ENCODE assay signal across 13 mouse cellular contexts in the genomic region with DNA sequence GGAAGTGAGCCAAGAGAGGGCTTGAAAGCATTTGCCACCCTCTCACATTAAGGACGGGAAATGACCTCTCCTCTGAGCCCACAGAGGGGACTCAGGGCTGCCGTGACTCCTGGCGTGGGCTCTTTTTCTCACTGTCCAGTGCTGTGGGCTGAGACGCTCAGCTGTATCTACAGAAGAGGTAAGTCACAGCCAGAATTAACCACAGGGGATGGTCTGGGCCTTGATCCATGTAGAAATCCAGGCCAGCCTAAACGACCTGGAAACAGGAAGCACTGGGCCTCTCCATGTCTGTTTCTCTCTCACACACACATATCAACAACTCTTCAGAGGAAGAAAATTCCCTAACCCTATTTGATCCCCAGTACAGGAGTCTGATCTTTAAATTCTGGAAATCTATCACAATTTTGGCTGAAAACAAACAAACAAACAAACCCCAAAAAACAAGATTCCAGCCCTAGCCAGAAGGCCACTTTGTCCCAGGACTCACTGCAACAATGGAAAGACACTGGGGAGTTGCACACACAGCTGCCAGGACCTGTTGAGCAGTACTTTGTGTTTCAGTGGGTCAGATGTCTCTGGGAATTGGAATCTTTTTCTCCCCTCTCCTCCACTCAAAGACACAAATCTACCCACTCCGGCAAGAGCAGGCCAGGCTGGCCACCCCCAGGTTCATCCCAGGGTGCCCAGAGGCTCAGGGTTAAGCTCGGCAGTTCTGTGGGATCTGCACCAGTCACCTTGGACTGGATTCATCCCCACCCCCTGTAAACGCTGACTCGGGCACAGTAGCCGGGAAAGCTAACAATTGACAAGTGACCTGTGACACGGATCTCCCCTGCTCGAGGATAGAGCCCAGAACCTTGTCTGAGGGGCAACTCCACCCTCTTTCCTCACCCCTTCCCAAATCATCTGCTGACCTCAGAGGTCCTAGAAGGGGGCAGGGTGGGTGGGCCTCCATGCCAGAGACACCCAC.
A peak's percentile ranks its signal among the peaks of the same experiment; 100 is the strongest.
DNase-seq lines count a peak whose midpoint lies in the region; ATAC-seq and TF ChIP-seq lines count a peak whose summit lies in the region.
"Had no signal": no experiment of that assay in that cellular context is flagged by ENCODE, and none has a peak within 500 bp of the region (broad histone marks: within the 10 kb centered on the region; RNA-seq: fewer than 3 reads in every experiment).

No protein-coding gene starts in this region.

- no peak for ATAC-seq in kidney, embryonic 15.5 days (replicated peaks; ENCODE audit: low FRiP score)
- no peak for ATAC-seq in heart, embryonic 13.5 days (ENCODE audit: extremely low read depth, insufficient number of reproducible peaks, low FRiP score, low TSS enrichment)

- 73% methylated on average over 12 of the region's 12 CpGs for WGBS in cerebellum, adult 2 months
- 34% methylated on average over 12 of the region's 12 CpGs for WGBS in kidney, embryonic 15.5 days
- 37% methylated on average over 12 of the region's 12 CpGs for WGBS in heart, embryonic 13.5 days

- H3K4me2 ChIP-seq in kidney, embryonic 15.5 days = no peak overlapping the region
- no peak overlapping the region for H3K4me2 ChIP-seq in heart, embryonic 13.5 days
- H3K4me2 ChIP-seq: embryonic facial prominence, embryonic 13.5 days had no signal

- no peak for TF ChIP-seq CTCF in cerebellum, adult 2 months (IDR thresholded peaks at IDR 0.05; ENCODE audit: borderline replicate concordance, insufficient read depth, low read depth, low read length)

- H3K27me3 ChIP-seq in cerebellum, adult 2 months (ENCODE audit: control insufficient read depth, insufficient read depth, low read length) = no peaks in the 10 kb centered on the region
- H3K27me3 ChIP-seq in kidney, embryonic 15.5 days = no peaks in the 10 kb centered on the region
- no peaks in the 10 kb centered on the region for H3K27me3 ChIP-seq in heart, embryonic 13.5 days (replicated peaks)
- H3K27me3 ChIP-seq: embryonic facial prominence, embryonic 13.5 days had no signal

- H3K4me3 ChIP-seq in cerebellum, adult 2 months (replicated peaks; ENCODE audit: insufficient read depth, low read depth, low read length) = no peak overlapping the region
- H3K4me3 ChIP-seq in kidney, embryonic 15.5 days (replicated peaks) = no peak overlapping the region
- H3K4me3 ChIP-seq in brown adipose tissue, adult 24 weeks (ENCODE audit: insufficient read depth, low read depth, low read length) = no peak overlapping the region
- no peak overlapping the region for H3K4me3 ChIP-seq in heart, embryonic 13.5 days
- H3K4me3 ChIP-seq: embryonic facial prominence, embryonic 13.5 days had no signal

- no peak for TF ChIP-seq POLR2A in cerebellum, adult 2 months (IDR thresholded peaks at IDR 0.05; ENCODE audit: borderline replicate concordance, insufficient read depth, low read length)

- no peak for DNase-seq in cerebellum, adult 2 months
- no peak for DNase-seq in cerebellum, adult 11 months
- DNase-seq in kidney, adult 9 months = no peak
- no peak for DNase-seq in cerebellum, adult 9-11 months
- no peak for DNase-seq in right cerebral cortex, postnatal 14 days
- DNase-seq: adrenal gland, adult 8-10 months; cerebellum, adult 18-20 months; kidney, postnatal 10 days; lung, postnatal 10 days had no signal

- peak overlapping the region; percentile 26; the same call in 1 of the 2 replicates for H3K27ac ChIP-seq in cerebellum, adult 2 months (ENCODE audit: insufficient read depth, low read length)
- H3K27ac ChIP-seq in kidney, embryonic 15.5 days = peak overlapping the region; percentile 63
- peak overlapping the region; percentile 90 for H3K27ac ChIP-seq in brown adipose tissue, adult 24 weeks (replicated peaks; ENCODE audit: low read depth, low read length)
- peak overlapping the region; percentile 75 for H3K27ac ChIP-seq in heart, embryonic 13.5 days (replicated peaks)
- H3K27ac ChIP-seq: embryonic facial prominence, embryonic 13.5 days had no signal

- no peaks in the 10 kb centered on the region for H3K4me1 ChIP-seq in cerebellum, adult 2 months (ENCODE audit: control insufficient read depth, insufficient read depth, low read length)
- peaks cover 41% of the 10 kb centered on the region for H3K4me1 ChIP-seq in kidney, embryonic 15.5 days
- peaks cover 11% of the 10 kb centered on the region for H3K4me1 ChIP-seq in brown adipose tissue, adult 24 weeks (ENCODE audit: control insufficient read depth, insufficient read depth, insufficient read length, low read length)
- peaks cover 71% of the 10 kb centered on the region for H3K4me1 ChIP-seq in heart, embryonic 13.5 days

- H3K9ac ChIP-seq in kidney, embryonic 15.5 days = no peak overlapping the region
- H3K9ac ChIP-seq in heart, embryonic 13.5 days = peak overlapping the region; percentile 68
- H3K9ac ChIP-seq: embryonic facial prominence, embryonic 13.5 days had no signal

- no peaks in the 10 kb centered on the region for H3K36me3 ChIP-seq in kidney, embryonic 15.5 days
- H3K36me3 ChIP-seq in heart, embryonic 13.5 days = no peaks in the 10 kb centered on the region
- H3K36me3 ChIP-seq: embryonic facial prominence, embryonic 13.5 days had no signal

- no peaks in the 10 kb centered on the region for H3K9me3 ChIP-seq in kidney, embryonic 15.5 days (replicated peaks)
- H3K9me3 ChIP-seq in heart, embryonic 13.5 days = no peaks in the 10 kb centered on the region
- H3K9me3 ChIP-seq: embryonic facial prominence, embryonic 13.5 days had no signal

Comparison
In these comparisons a context has a peak if more than half of its experiments do, and no peak if none do; other contexts are left out.
1. H3K27ac ChIP-seq: peak in every context shown above with its lines; median percentile 90 in brown adipose tissue, adult 24 weeks; 75 in heart, embryonic 13.5 days; 63 in kidney, embryonic 15.5 days; 26 in cerebellum, adult 2 months.